Mouse (Mus musculus) T-cell, adult 66 days (primary cell): ENCODE results near the gene Pcbp2. TPM values are rescaled to one million over a fixed set of nuclear protein-coding genes. Genes with fewer than 3 reads are reported as not detected.

Source experiments
- total RNA-seq, 2 experiments: library from RNA; stranded (reverse); gene quantifications; 3 replicates in 1 of 2; 4 replicates in 1 of 2; pipeline ENCODE4 v1.2.4; 2023

The Pcbp2 gene
- total RNA-seq = 100 to 1,000 TPM; 782 to 825 TPM

GRCm38 (mm10) chr15:102470183-102470604 is at the start of gene Pcbp2:
Gene Pcbp2, plus strand, starts transcription at chr15:102470539.

GRCm38 (mm10) chr15:102445146-102445545 is 25.2 kb upstream of the Pcbp2 start, which contains the start of gene Amhr2:
Gene Amhr2, plus strand, starts transcription at chr15:102445367.

DNA sequence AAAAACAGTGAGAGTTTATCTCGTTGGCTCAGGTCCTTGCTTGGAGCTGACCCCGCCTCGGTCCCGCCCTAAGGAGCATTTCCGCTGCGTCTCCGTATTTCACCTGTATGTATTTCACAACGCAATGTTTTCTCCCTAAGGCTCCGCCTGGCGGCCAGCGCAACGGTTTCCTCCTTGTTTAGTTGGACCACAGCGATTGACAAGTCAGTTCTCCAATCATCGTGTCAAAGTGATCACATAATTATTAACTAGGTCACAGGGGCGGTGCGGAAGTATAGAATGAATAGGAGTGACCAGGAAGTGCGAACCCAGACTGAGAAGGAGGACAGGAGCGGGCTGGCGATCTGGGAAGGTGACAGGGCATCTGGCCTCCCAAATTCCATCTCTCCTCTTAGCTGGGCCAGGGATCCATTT is 11.4 kb upstream of the Pcbp2 start, which contains the start of gene Prr13:
TSS of gene Prr13 (plus strand) at position 125 of the 414 bp plus-strand sequence.

GRCm38 (mm10) chr15:102503447-102503846 is 33.1 kb downstream of the Pcbp2 start, which contains the start of gene Gm10337:
Gene Gm10337, plus strand, starts transcription at chr15:102503722.

GRCm38 (mm10) chr15:102516728-102517404 is 46.5 kb downstream of the Pcbp2 start, which contains the start of gene Map3k12:
Gene Map3k12, minus strand, starts transcription at chr15:102517064.

DNA sequence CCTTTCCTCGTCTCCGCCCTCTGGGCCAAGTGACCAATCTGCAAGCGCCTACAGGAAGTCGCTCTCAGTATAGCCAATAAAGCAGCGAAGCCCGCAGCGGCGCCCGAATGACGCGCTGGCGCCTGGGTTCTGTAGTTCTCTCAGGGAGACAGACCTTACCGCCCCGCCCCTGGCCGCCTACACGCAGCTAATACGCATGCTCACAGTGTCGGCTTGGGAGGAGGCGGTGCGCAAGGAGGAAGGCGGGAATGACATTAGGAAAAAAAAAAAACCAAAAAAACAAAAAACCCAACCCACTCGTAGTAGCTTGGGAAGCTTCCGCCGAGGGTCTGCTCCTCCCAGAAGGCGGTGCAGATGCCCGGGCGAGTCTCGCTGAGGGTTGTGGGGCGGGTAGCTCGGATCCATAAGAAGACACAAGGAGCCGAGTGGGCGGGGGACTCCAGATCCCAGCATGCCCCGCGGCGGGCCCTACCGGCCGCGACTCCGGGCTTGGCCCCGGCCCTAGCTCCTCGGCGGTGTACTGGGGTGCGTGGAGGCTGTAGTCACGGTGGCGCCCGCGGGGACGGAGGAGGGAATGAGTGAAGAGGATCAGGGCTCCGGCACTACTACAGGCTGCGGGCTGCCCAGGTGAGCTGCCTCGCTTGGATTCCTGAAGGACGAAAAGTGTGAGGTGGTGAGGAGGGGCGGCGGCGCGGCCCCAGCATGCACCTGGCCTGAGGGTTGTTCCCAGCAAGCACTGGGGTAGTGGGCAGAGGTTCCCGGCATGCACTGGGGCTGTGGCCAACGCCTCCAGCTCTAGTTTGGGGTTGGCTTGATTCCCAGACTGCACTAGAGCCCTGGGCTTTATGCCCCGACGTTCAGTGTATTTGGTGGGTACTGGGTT is 47.9 kb downstream of the Pcbp2 start, which contains the start of gene Tarbp2:
TSS of gene Tarbp2 (plus strand) at position 217 of the 883 bp plus-strand sequence.

GRCm38 (mm10) chr15:102524892-102525485 is 54.6 kb downstream of the Pcbp2 start, which contains the start of gene Npff:
Gene Npff, minus strand, starts transcription at chr15:102524942.

Other genes starting within 250 kb of the Pcbp2 start
- gene Itgb7, start 238.6 kb upstream of the Pcbp2 start, total RNA-seq = 100 to 1,000 TPM; 699 to 803 TPM
- gene Rarg, start 213.0 kb upstream of the Pcbp2 start, total RNA-seq = 10 to 100 TPM; 44.9 to 62.2 TPM
- gene Gm9918, start 200.0 kb upstream of the Pcbp2 start, total RNA-seq = not detected
- gene Mfsd5, start 191.1 kb upstream of the Pcbp2 start, total RNA-seq = 10 to 100 TPM; 35.3 to 39.6 TPM
- gene Espl1, start 174.3 kb upstream of the Pcbp2 start, total RNA-seq = 1 to 10 TPM; 5.4 to 6.7 TPM
- gene Pfdn5, start 144.4 kb upstream of the Pcbp2 start, total RNA-seq = 100 to 1,000 TPM; 523 to 527 TPM
- gene Myg1, start 138.8 kb upstream of the Pcbp2 start, total RNA-seq = 10 to 100 TPM; 65.7 to 81.3 TPM
- 10 to 100 TPM; 39.7 to 48.7 TPM for gene Aaas, start 119.8 kb upstream of the Pcbp2 start, total RNA-seq
- not detected for gene Sp7, start 103.4 kb upstream of the Pcbp2 start, total RNA-seq
- 100 to 1,000 TPM; 143 to 147 TPM for gene Sp1, start 64.4 kb upstream of the Pcbp2 start, total RNA-seq
- 1 to 10 TPM in 1 of 2 experiments, under 1 TPM in 1; 0.84 to 8.0 TPM for gene Amhr2, start 25.2 kb upstream of the Pcbp2 start, total RNA-seq
- 10 to 100 TPM; 53.6 to 64.7 TPM for gene Prr13, start 11.5 kb upstream of the Pcbp2 start, total RNA-seq
- 10 to 100 TPM; 16.4 to 31.6 TPM for gene Gm10337, start 33.2 kb downstream of the Pcbp2 start, total RNA-seq
- gene Map3k12, start 46.5 kb downstream of the Pcbp2 start, total RNA-seq = 1 to 10 TPM; 4.7 to 4.8 TPM
- 10 to 100 TPM; 58.8 to 62.3 TPM for gene Tarbp2, start 47.7 kb downstream of the Pcbp2 start, total RNA-seq
- 10 to 100 TPM; 17.6 to 18.6 TPM for gene Npff, start 54.4 kb downstream of the Pcbp2 start, total RNA-seq
- gene Gm28047, start 154.5 kb downstream of the Pcbp2 start, total RNA-seq = 1 to 10 TPM in 1 of 2 experiments, not detected in 1; 4.3 TPM
- gene Atf7, start 154.9 kb downstream of the Pcbp2 start, total RNA-seq = 100 to 1,000 TPM; 116 to 133 TPM
- 1 to 10 TPM; 2.5 to 5.1 TPM for gene Atp5g2, start 201.8 kb downstream of the Pcbp2 start, total RNA-seq